Mouse (Mus musculus) MEL-GATA-1-ER (cell line): ENCODE results near the gene Topbp1.
A peak's percentile ranks its signal among the peaks of the same experiment; 100 is the strongest.

Experiments used
- DNase-seq: peaks from one replicate; pipeline ENCODE4 v3.0.0-alpha.2; 2012; ENCODE audit warnings: low read depth; ENCODE audit errors: extremely low read depth

The Topbp1 gene

DNA sequence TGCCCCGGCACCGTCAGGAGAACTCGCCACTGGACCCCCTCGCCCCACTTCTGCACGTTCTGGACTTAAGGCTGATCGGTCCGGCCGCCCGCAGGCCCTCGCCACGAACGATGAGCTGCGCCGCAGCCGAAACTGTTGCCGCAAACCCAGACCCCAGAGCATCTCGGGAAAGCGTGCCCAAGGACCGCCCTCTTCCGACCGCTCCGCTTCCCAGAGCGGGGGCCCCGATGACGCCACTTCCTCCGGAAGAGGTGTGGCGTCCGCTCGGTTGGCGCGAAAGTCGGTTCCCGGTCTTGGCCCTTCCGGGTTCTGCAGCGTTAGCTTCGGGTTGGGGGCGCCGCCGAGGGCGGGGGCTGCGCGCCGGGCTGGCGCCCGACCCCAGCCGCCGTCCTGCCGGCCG is at the start of gene Topbp1, which contains the start of gene 1300017J02Rik:
TSS of gene Topbp1 (plus strand) at position 289 of the 400 bp plus-strand sequence.
TSS of gene 1300017J02Rik (minus strand) at position 156 of the 400 bp plus-strand sequence.
- peak; percentile 78 for DNase-seq

- no peak for DNase-seq
Observed at GRCm38 (mm10) chr9:103265778-103266177, 39.2 kb upstream of the Topbp1 start.

- no peak for DNase-seq
Observed at GRCm38 (mm10) chr9:103271104-103271503, 33.9 kb upstream of the Topbp1 start.

DNA sequence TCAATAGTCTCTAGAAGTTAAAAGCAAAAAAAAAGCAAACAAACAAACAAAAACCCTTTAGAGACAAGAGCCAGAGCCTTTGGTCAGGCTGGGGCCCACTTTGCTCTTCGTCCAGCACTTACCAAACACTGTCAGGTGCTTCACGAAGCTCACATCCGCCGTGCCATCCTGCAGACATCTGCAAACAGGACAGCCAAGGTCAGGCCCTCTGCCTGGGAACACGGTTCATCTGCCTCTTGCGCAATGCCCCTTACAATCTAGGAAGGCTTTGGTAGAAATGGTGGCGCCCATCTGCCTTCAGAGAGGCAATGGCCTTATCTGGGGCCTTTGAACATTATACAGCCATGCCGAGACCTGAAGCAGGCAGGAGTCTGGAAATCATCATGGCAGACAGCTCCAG is 30.2 kb upstream of the Topbp1 start:
- no peak for DNase-seq

GRCm38 (mm10) chr9:103275676-103276075 is 29.3 kb upstream of the Topbp1 start:
- DNase-seq: no peak

- no peak for DNase-seq
Observed at GRCm38 (mm10) chr9:103276876-103277275, 28.1 kb upstream of the Topbp1 start.

- DNase-seq: no peak
Observed at GRCm38 (mm10) chr9:103286396-103286795, 18.6 kb upstream of the Topbp1 start.

DNA sequence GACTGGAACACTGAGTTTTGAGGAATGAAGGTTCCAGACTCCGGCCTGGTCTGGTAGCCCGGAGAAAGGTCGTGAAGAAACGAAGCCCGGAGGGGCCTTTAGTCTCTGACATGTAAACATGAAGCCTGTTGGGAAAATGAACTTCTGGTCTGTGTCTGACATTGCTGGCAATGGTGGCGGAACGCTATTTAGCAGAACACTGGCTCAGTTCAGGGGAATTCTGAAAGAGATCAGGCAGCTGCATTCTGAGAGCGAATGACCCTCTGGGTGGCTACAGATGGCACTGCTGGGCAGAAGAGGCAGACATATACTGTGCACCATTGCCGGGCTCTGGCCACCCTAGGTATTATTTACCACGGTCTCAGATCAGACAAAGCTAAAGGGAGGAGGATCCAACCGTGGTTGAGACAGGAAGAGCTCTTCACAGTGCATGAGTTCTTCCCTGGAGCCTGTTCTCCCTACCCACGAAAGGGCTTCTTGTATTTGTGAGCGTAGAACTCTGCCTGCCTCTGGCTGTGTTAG is 18.1 kb upstream of the Topbp1 start:
- DNase-seq: no peak

DNA sequence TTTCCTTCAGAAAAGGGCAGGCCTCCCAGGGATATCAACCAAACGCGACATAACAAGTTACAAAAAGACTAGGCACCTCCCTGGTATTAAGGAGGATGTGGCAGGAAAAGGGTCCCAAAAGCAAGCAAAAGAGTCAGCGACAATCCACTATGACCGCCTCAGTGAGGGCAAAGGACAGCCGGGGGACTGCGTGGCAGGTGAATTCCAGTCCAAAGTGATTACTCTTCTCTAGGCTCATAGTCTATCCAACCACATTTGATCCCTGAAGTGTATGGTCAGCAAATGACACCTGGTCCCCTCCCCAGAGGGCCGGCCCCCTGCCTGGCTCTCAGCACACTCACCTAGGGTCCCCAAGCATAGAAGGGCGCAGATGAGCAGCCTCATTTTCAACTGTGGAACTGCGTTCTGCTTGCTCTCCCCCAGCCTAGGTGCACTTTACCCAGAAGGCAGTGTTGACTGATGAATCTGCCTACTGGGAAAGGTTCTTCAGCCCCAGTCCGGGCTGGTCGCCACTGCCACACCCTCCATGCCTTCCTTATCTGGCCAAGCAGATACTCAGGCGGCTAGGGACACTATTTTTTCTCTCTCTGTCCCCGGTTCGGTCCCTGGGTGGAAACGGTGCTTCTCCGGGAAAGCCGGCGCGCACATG is 17.1 kb upstream of the Topbp1 start:
- peak; percentile 74 for DNase-seq

DNA sequence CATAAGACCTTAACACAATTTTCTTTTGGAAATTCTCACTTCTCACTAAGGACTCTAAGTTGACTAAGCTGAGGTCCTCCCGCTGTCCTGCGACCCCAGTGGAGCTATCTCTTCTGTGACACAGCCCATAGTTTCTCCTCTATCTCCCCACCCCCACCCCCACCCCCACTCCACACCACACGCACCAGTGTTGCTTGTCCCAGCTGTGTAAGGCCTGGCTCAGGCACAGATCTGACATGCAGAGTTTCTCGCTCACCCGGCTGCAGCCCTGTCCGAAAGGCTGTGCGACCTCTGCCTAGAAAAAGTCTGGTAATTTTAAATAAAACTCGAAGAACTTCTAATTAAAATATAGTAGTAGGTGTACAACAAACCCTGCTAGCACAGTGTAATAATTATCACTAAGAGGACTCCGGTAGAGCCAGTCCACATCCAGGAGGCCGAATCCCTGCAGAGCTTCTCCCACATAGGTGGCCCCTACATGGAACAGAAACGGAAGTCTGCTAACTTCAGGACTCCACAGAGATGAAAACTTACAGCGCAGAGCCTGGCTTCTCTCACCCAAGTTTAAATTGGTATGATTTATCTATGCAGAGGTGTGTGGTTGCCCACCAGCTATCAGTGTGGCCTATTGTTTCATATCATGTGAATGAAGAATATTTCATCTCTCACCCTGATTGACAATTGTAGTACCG is 16.4 kb upstream of the Topbp1 start:
- DNase-seq: no peak

DNA sequence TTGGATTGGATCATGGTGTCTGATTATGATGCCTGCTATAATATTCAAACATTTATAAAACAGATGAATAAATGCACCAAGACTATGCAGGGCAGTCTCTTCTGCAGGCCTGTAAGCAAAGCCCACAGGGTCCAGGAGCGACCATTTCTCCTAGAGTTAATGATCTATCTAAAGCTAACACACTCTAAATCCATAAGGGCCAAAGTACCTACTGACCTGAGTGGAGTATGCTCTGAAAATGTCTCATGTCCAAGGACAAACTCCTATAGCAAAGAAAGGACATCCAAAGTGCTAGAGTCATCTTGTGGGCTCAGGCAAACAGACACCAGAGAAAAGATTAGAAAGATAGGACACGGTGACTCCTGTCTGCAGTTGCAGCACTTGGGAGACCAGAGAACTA is 10.5 kb upstream of the Topbp1 start:
- DNase-seq: no peak

DNA sequence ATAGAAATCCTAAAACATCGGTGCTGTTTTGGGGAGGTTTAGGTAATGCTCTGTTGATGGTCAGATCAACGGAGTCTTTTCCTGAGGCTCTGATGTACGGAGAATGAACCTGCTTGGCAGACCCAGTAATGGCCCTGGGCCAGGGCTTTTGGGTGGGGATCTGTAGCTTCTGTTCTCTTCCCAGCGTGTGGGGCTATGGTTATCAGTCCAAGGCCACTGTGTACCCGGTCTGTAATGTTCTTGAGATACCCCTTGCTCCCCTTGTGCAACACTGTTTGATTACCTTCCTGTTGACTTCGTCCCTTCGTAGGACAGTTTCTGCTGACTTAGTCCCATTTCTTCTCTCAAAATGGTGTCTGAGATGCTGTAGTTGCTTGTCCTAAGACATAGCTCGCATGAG is 3.9 kb upstream of the Topbp1 start:
- no peak for DNase-seq

DNA sequence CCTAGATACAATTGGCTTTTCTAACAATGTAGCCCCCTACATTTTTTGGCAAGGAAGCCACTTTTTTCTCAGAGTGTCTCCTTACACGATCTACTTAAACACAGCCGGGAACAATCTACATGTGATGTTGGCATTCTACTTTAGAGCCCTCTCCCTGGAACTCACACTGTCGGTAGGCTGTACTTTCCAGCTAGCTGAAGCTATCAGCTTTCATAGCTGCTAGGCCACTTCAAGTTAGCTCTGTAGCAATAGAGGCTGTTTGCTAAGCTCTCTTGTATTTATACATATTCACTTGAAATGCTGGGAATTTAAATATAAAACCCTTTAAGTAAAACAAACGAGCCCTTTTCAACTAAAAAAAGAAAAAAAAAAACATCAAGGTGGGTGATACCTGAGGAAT is 2.8 kb upstream of the Topbp1 start:
- no peak for DNase-seq

DNA sequence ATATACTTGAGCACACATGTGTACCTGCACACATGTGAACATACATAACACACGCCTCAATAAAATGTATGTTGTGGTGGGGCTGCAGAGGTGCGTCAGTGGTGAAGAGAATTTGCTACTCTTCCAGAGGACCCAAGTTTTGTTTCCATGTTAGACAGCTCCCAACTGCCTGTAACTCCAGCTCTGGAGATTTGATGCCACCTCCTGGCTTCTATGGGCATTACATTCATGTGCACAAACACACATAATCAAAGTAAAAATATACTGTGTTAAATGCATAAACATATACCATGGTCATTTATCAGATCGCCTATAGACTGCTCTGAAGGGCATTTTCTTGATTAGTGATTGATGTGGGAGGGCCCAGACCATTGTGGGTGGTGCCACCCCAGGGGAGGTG is 2.3 kb upstream of the Topbp1 start:
- peak; percentile 56 for DNase-seq

GRCm38 (mm10) chr9:103305332-103306041 is 472 bp downstream of the Topbp1 start:
- no peak for DNase-seq

- no peak for DNase-seq
Observed at GRCm38 (mm10) chr9:103309832-103310231, 4.8 kb downstream of the Topbp1 start.

DNA sequence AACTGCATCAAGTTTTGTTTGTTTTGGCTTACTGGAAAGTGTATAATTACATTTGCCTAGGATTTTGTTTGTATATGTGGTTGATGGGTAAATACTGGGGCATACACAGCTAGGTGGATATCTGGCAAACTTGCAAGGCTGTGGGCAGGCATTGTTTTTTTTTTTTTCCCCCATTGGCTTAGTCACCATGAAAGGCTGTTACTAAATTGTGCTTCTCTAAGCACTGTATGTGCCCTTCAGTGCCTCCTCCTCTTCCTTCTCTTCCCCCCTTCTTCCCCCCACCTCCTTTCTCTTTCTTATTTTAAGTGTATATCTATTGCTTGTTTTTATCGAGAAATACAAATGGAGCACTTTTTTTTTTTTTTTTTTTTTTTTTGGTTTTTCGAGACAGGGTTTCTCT is 19.7 kb downstream of the Topbp1 start:
- DNase-seq: no peak

DNA sequence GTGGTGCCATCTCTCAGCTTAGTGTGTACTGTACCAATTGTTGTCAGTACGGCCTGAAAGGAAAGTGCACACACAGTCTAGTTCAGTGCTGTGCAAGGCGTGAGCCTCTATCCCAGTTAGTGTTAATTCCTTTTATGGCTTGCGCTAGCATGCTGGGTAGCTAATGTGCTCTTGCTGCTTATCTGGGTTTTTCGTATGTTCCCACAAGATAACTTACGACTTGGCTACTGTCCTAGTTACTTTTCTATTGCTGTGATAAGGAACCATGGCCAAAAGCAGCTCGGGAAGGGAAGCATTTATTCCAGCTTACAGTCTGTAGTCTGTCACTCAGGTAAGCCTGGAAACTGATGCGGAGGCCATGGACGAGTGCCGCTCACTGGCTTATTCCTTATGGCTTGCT is 21.4 kb downstream of the Topbp1 start:
- DNase-seq: peak; percentile 94

DNA sequence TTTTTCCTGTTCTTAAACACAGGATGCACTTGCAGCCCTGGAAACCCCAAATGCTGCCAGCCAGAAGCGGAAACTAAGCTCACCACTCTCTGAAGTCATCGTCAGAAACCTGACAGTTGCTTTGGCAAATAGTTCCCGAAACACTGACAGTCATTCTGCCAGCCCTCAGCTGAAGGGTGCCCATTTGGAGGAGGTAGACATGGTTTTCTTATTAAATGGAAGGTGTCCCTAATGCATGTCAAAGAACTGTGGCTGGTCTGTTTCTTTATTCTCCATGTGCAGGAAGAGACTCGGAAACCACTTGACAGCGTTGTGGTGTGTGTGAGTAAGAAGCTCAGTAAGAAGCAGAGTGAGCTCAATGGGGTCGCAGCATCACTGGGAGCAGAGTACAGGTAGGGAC is 27.6 kb downstream of the Topbp1 start:
- no peak for DNase-seq

DNA sequence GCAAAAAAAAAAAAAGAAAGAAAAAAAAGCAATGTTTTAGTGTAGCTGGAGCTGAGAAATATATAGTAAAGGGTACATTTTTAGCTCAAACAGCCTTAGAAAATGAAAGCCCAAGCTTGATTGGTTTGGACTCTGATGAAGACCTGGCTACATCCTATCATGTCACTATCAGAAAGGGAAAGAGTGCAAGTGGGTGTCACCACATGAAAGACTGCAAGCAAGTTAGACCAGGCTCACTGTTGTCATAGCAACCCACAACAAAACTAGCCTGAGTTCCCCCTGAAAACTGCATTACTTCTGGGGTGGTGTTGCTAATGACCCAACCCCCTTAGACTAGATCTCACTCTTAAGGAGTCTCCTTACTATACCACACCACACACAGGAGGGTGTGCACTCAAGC is 31.9 kb downstream of the Topbp1 start:
- no peak for DNase-seq

DNA sequence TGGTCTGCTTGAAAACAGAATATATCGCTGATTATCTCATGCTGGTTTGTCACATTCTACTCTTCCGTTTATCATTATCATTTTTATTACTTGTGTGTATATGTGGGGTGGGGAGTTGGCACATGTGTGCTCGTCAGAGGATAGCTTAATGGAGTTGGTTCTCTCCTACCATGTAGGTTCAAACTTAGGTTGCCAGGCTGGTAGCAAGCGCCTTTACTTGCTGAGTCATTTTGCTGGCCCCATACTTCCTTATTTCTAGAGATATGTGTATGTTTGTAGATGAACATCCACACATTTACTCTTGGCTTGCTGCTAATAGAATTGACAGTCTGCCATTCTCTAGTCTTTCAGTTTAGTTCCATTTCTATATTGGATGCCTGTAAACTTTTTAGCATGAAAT is 42.0 kb downstream of the Topbp1 start:
- DNase-seq: peak; percentile 89

DNA sequence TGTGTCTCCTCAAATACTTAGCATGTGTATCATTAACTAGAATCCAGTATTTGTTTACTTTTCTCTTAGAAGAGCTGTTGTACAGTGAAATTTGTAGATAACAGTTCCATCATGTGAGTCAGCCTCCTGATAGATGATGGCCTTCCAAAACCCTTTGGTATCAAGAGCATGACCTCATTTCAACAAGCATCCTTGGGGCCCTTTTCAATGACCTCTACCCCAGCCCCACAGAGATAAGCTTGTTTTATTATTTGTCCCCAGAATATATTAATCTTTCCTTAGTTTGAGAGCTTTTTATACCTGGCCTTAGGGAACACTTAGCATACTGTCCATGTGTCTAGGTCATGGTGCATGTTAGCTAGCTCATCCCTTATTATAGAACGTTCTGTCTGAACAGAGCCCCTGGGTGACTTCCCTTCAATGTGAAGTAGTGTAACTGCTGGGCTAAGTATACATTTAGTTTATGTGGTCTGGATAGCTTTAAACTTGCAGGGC is 43.0 kb downstream of the Topbp1 start:
- no peak for DNase-seq
